Mouse (Mus musculus) adrenal gland, adult 18-20 months (tissue): ENCODE data around the gene Jam3. TPM values are rescaled to one million over a fixed set of nuclear protein-coding genes. Genes with fewer than 3 reads are reported as not detected.

Source experiments
- DNase-seq, 2 experiments: peaks; one replicate each; pipeline ENCODE4 v3.0.0; 2021 to 2022; ENCODE audit warnings: low spot score in 2 of 2
- long read RNA-seq, 2 experiments: library from polyadenylated mRNA; stranded (forward); transcript quantifications; one replicate each; pipeline ENCODE4 v2.0.0; 2021
- total RNA-seq, 2 experiments: library from RNA; stranded (reverse); gene quantifications; 1 replicate in 1 of 2; 2 replicates in 1 of 2; pipeline ENCODE4 v1.2.3; 2021

The Jam3 gene
- total RNA-seq, result 10 to 100 TPM; 32.4 to 35.4 TPM
- long read RNA-seq, experiment 1, transcript Jam3-201 (9 exons, 1,942 nt), result major isoform, 28 of 29 reads
- long read RNA-seq, experiment 1, partial matches to known transcripts, result 0 of 29 reads
- long read RNA-seq, experiment 1, other reads (novel, unspliced or antisense), result 1 of 29 reads
- long read RNA-seq, experiment 2, transcript Jam3-201 (9 exons, 1,942 nt), result major isoform, 83 of 89 reads
- long read RNA-seq, experiment 2, partial matches to known transcripts, result 3 of 89 reads
- long read RNA-seq, experiment 2, other reads (novel, unspliced or antisense), result 1 of 89 reads

- peak; percentile 90 to 93 for DNase-seq
Measured at GRCm38 (mm10) chr9:27154763-27155530, at the start of gene Jam3. Jam3 (minus strand) TSS chr9:27155421.

GRCm38 (mm10) chr9:27204201-27204600 lies 49.0 kb upstream of the Jam3 start:
- DNase-seq, result no peak

DNA sequence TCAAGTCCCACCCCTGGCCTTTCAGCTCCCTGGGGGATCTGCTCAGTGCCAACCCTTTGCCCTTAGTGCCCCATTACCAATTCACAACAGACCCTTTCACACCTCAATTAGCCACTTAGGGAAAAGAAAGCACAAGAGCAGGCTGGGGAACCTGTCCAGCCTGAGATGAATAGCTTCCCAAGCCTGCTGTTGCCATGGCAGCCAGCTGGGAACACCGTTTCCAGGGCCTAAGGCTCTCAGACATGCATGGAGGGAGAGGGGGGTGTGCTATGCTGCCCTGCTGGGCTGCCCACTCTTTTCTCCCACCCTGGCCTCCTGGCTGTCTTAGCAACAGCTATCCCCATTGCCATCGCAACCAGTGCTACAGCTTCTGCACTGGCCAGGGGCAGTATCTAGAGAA lies 47.9 kb upstream of the Jam3 start:
- no peak for DNase-seq

DNA sequence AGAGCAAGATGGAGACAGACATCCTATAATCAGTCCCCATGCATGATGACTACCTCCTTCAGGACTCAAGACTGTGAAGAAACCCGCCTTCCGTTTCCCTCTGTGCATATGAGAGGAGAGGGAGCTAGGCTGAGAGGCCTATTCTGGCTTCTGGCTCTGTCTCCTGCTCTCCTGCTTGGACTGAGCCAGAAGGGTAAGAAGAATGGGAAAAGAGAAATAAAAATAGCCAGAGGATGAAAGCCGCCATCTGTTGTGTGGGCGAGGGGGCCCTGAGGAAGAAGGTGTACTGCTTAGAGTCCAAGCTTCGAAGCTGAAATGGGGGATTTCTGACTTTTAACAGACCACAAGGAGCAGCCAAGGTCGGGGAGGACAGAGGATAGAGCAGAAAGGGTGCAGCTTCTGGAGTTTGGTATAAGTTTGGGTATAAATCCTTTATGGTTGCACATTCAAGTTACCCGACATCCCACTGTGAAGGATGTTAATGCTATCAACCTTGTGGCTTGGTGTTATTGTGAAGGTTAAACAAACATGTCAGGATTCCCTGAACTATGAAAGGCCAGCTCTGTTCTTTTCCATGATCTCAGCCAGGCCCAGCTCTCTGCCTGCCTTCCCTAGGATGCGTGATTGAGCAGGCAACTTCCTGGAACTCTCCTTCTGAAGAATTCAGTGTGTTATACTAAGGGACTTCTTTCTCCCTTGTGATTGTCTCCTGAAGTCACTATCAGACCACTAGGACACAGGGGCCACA lies 46.4 kb upstream of the Jam3 start:
- DNase-seq, result no peak

GRCm38 (mm10) chr9:27193592-27194080 lies 38.4 kb upstream of the Jam3 start:
- DNase-seq, result no peak

DNA sequence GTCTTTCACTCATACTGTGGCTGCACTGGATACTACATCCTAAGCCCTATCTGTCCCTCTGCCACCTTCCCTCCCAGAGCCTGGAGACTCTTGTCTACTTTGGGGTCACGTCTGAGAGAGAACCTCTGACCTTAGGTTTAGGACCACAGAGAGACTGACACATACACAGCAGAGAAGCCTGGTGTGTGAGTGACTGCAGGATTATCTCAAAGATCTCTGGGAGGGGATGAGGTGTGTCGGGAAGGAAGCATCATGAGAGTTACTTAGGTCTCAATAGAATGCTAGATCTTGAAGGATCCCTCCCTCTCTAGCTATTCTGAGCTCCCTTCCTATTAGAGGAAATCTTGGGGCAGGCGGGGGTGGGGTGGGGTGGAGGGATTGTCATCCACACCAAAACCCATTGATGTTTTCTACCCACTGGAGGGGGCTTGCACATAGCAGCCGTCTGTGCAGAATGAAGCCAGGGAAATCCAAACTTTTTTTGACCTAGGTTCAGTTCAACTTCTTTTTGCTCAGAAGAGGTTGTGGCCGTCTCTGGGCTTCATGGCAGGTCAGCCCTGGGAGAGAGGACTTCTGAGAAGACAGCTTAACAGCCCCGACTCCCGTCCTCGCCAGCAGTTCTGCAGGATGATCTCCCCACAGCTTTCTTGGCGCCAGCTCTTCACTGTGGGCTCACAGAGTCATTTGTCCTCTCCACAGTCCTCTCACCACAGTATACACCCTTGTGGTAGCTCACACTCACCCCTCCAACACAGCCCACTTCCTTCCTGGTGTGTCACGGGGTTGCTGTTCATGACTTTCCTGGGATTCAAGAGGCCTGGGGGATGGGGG lies 37.8 kb upstream of the Jam3 start:
- DNase-seq, result no peak

GRCm38 (mm10) chr9:27192001-27192760 lies 37.0 kb upstream of the Jam3 start:
- peak; percentile 74 to 86 for DNase-seq

GRCm38 (mm10) chr9:27191501-27191981 lies 36.3 kb upstream of the Jam3 start:
- peak; percentile 53 to 74 for DNase-seq

GRCm38 (mm10) chr9:27190461-27190860 lies 35.2 kb upstream of the Jam3 start:
- DNase-seq, result no peak

GRCm38 (mm10) chr9:27189306-27189705 lies 34.1 kb upstream of the Jam3 start:
- no peak for DNase-seq

- no peak for DNase-seq
Measured at GRCm38 (mm10) chr9:27188677-27189241, 33.5 kb upstream of the Jam3 start.

DNA sequence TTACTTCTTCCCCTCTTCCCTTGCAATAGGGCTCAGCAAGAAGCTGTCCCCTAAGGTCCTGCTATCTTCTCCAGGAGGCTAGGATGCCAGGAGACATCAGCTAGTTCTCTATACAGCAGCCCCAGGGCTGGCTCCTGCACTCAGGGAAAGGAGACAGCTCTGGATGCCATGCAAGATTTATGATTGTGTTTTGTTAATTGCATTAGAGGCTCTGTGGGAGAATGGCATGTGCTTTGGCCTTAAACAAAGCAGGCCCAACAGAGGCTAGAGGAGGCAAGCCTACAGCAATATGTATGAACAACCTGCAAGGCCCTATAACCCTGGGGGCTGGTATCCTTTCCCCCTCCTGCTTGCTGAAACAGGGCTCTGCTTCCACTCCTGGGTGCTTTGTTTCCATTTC lies 30.6 kb upstream of the Jam3 start:
- no peak for DNase-seq

DNA sequence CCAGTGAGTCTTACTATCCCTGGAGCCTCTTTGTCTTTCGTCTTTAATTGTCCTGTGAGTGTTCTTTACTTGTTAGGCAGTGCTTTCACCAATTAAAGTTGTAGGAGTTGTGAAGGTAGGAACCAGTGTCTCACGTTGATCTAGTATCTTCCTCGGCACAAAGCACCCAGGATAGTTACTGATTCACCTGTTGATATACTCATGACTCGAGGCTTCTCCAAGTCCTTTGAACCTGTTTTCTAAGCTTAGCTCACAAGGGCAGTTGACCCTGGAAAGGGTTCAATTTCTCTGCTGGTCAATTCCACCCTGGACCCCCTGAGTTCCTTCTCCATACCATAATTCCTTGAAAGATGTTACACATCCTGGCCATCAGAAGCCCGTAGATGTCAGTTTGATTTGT lies 26.9 kb upstream of the Jam3 start:
- DNase-seq, result no peak

DNA sequence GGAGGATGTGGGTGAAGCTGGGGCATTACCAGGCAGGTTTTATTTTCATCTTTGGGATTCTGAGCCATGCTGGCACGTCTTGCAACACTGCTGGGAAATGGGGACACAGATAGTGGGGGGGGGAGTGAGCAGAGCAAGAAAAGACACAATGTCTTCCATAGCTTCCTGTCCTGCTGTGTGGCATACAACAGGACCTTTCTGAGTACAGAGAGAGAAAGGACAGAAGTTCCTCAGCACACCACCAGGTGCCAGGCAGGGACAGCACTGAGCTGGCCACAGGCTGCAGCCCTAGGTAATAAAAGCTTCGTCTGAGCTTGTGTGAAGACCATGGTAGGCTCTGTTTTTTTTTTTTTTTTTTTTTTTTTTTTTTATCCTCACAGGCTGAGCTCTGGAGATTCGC lies 25.3 kb upstream of the Jam3 start:
- DNase-seq, result no peak

DNA sequence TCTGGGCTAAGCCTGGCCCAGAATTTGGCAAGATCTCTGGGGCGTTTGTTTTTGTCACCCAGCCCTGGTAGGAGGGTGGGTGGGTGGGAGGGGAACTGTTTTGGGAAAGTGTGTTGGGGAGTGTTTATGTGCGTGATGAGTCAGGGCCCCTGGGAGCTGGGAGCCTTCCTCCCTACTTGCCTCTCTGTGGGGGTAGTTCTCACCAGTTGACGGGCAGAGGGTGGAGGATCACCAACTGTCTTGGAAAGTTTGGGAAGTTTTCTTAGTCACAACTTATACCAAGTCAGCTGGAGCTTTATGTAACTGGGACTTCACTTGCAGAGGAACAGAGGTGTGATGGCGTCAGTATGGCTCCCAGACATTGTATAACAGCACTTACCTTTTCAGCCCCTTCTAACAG lies 23.7 kb upstream of the Jam3 start:
- no peak for DNase-seq

GRCm38 (mm10) chr9:27176154-27176553 lies 20.9 kb upstream of the Jam3 start:
- DNase-seq, result peak; percentile 38 to 50

- DNase-seq, result no peak
Measured at GRCm38 (mm10) chr9:27175682-27176081, 20.5 kb upstream of the Jam3 start.

DNA sequence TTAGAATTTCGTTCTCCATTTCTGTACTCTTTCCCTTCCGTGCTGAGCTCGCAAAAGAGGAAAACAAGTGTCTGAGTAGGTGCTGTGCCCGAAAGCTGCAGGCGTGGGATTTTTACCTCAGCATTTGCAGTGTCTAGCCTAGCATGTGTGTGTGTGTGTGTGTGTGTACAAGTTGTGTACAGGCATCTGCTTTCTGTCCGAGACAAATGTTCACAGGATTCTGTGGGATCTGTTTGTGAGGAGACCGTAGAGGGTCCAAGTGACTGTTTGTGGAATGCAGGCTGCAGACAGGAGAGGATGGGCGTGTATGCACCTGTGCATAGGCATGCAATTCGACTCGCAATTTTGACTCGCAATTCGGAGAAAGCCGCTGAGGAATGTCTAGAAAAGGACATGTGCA lies 20.0 kb upstream of the Jam3 start:
- no peak for DNase-seq

DNA sequence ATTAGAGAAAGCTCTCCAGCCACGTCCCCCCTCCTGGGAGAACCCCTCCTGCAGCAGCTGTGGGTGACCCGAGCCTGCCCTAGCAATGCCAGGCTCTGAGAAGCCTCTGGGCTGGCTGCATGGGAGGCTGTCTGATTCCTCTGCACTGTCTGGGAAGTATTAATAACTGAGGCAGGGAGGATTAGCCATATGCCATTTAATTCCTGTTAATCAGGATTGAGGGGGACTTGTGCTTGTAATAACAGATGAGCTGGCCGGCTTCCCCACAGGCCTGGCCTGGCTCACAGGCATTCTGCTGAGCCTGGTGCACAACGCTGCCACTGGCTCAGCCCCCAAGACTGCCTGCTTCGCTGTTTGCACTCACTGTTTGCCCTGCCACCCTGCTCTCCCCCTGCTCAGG lies 18.9 kb upstream of the Jam3 start:
- no peak for DNase-seq

DNA sequence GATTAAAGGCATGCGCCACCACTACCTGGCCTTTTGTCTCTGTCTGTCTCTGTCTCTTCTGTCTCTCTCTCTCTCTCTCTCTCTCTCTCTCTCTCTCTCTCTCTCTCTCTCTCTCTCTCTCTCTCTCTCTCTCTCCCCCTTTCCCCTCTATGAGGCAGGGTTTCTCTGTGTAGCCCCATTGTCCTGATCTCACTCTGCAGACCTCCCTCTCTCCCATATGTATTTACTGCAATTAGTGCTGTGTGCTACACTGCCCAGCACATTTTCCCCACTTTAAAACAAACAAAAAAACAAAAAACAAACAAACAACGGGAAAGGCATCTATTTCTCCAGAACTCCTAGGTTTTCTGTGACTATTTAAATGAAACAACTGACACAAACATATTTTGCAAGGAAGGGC lies 18.4 kb upstream of the Jam3 start:
- no peak for DNase-seq
